Comparison of ENCODE assay signal across 10 mouse cellular contexts in the genomic region with DNA sequence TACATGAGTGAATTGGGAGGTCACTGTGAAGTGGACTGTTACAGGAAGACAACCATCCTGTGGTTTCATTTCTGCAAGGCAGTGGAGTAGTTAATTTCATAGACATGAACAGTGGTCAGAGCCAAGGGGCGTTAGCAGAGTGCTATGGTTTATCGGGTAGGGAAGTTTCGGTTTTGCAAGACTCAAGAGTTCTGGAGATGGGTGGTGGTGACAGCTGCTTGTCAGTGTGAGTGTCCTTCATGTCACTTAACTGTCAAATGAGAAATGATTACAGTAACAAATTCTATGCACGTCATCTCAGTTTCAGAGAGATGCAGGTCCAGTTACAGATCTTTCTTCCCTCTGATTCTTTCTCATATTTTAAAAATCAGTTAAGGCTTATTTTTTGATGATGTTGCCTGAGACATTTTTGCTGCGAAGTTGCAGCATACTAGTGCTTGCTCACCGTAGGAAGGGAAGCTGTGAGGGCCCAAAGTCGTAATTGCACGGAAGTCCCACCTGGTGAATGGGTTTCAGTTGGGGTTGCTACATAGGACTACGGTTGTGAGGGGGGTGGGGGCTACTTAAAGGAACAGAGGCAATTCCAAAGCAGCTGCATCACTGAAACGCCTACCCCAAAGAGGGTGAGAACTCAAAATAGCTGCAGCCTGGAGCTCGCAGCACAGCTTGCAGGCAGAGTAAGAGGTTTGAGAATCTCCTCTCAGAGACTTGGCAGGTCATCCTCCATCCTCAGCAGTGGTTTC. TPM values are rescaled to one million over a fixed set of nuclear protein-coding genes. Genes with fewer than 3 reads are reported as not detected.
DNase-seq lines count a peak whose midpoint lies in the region; ATAC-seq lines count a peak whose summit lies in the region.
"Had no signal": no experiment of that assay in that cellular context is flagged by ENCODE, and none has a peak within 500 bp of the region (broad histone marks: within the 10 kb centered on the region; RNA-seq: fewer than 3 reads in every experiment).

No protein-coding gene starts in this region.

- WGBS in heart, embryonic 14.5 days: 33% methylated on average over 11 of the region's 11 CpGs
- 74% methylated on average over 11 of the region's 11 CpGs for WGBS in stomach, embryonic 16.5 days
- 77% methylated on average over 11 of the region's 11 CpGs for WGBS in limb, embryonic 10.5 days

- H3K4me2 ChIP-seq in heart, embryonic 14.5 days (ENCODE audit: low read length): peak overlapping the region; percentile 50
- H3K4me2 ChIP-seq in stomach, embryonic 16.5 days (ENCODE audit: low read depth, low read length): 0 out of 2 replicates have a peak overlapping the region, but pooled peaks have one; percentile 10
- H3K4me2 ChIP-seq: hindbrain, embryonic 13.5 days had no signal

- H3K27me3 ChIP-seq in heart, embryonic 14.5 days (ENCODE audit: control insufficient read depth, insufficient read depth, low read length): no peaks in the 10 kb centered on the region
- no peaks in the 10 kb centered on the region for H3K27me3 ChIP-seq in stomach, embryonic 16.5 days (ENCODE audit: control insufficient read depth, insufficient read depth, low read length)
- H3K27me3 ChIP-seq in limb, embryonic 10.5 days (ENCODE audit: low read depth, poor library complexity, severe bottlenecking): no peaks in the 10 kb centered on the region
- H3K27me3 ChIP-seq: hindbrain, embryonic 13.5 days had no signal

- H3K36me3 ChIP-seq in heart, embryonic 14.5 days (ENCODE audit: control insufficient read depth, insufficient read depth, low read length): no peaks in the 10 kb centered on the region
- no peaks in the 10 kb centered on the region for H3K36me3 ChIP-seq in stomach, embryonic 16.5 days (ENCODE audit: control insufficient read depth, insufficient read depth, low read length)
- no peaks in the 10 kb centered on the region for H3K36me3 ChIP-seq in limb, embryonic 10.5 days
- H3K36me3 ChIP-seq: hindbrain, embryonic 13.5 days had no signal

- peaks cover 4 to 20% of the 10 kb centered on the region in 2 experiments for H3K4me1 ChIP-seq in heart, embryonic 14.5 days (ENCODE audit: control insufficient read depth in 2 of 2, insufficient read depth in 2 of 2, low read length in 2 of 2)
- no peaks in the 10 kb centered on the region for H3K4me1 ChIP-seq in stomach, embryonic 16.5 days (ENCODE audit: control insufficient read depth, insufficient read depth, low read length)
- H3K4me1 ChIP-seq in limb, embryonic 10.5 days: no peaks in the 10 kb centered on the region

- no peak for DNase-seq in heart, postnatal 4 days
- peak; percentile 16 for DNase-seq in lung, postnatal 10 days
- DNase-seq in limb, embryonic 10.5 days (ENCODE audit: low spot score): no peak
- no peak for DNase-seq in ovary, postnatal 36 days (ENCODE audit: low spot score)
- no peak for DNase-seq in embryo, embryonic 10 days (ENCODE audit: low spot score)

- ATAC-seq in heart, embryonic 14.5 days (ENCODE audit: insufficient number of reproducible peaks, insufficient read depth, low FRiP score, low read depth): no peak
- ATAC-seq in activated CD4-positive, CD25-positive, alpha-beta regulatory T cell, adult 4 months: peak; percentile 74
- ATAC-seq in stomach, embryonic 16.5 days (ENCODE audit: insufficient read depth, low FRiP score): no peak

- 0 out of 2 replicates have a peak, but pooled peaks cover 5% of the 10 kb centered on the region for H3K9me3 ChIP-seq in heart, embryonic 14.5 days (ENCODE audit: control insufficient read depth, low read length)
- no peaks in the 10 kb centered on the region for H3K9me3 ChIP-seq in stomach, embryonic 16.5 days (replicated peaks; ENCODE audit: control insufficient read depth, low read length)
- no peaks in the 10 kb centered on the region for H3K9me3 ChIP-seq in limb, embryonic 10.5 days (replicated peaks)
- H3K9me3 ChIP-seq: hindbrain, embryonic 13.5 days had no signal

- peak overlapping the region; percentile 6 to 17; a peak in 2 of 4 replicates for H3K4me3 ChIP-seq in heart, embryonic 14.5 days (ENCODE audit: control insufficient read depth in 1 of 2, insufficient read depth in 1 of 2, low read depth in 1 of 2, low read length in 2 of 2)
- H3K4me3 ChIP-seq in stomach, embryonic 16.5 days (replicated peaks; ENCODE audit: low read length): no peak overlapping the region
- H3K4me3 ChIP-seq in limb, embryonic 10.5 days: no peak overlapping the region
- H3K4me3 ChIP-seq: hindbrain, embryonic 13.5 days had no signal

- H3K27ac ChIP-seq in heart, embryonic 14.5 days (replicated peaks in 1 of 2; ENCODE audit: control insufficient read depth in 1 of 2, insufficient read depth in 1 of 2, low read depth in 2 of 2, low read length in 2 of 2): no peak overlapping the region
- H3K27ac ChIP-seq in stomach, embryonic 16.5 days (ENCODE audit: low read length): no peak overlapping the region
- H3K27ac ChIP-seq in limb, embryonic 10.5 days: no peak overlapping the region
- H3K27ac ChIP-seq: hindbrain, embryonic 13.5 days had no signal

- H3K9ac ChIP-seq in heart, embryonic 14.5 days (ENCODE audit: low read length): peak overlapping the region; percentile 16; the same call in 1 of the 2 replicates
- H3K9ac ChIP-seq in stomach, embryonic 16.5 days (ENCODE audit: low read length): no peak overlapping the region
- H3K9ac ChIP-seq: hindbrain, embryonic 13.5 days had no signal

RNA-seq across cellular contexts. Expression of a gene that starts 46.7 kb away (rescaled TPM):
- polyA plus RNA-seq in heart, embryonic 14.5 days (2014; fragmentation: Nextera tagmentation; extraction: Ambion mirVana): 32.0 and 34.4 TPM in 2 replicates
- 10 to 100 TPM; 20.7 to 24.4 TPM for total RNA-seq in heart, postnatal 4 days (2021)
- 1 to 10 TPM; 1.7 to 4.2 TPM for polyA plus RNA-seq in activated CD4-positive, CD25-positive, alpha-beta regulatory T cell, adult 4 months (2017; shearing (Covaris generic))
- polyA plus RNA-seq in stomach, embryonic 16.5 days (2015; fragmentation: Nextera tagmentation; extraction: Ambion mirVana): 23.9 and 26.0 TPM in 2 replicates
- polyA plus RNA-seq in limb, embryonic 10.5 days (2016; fragmentation: Nextera tagmentation; extraction: Ambion mirVana): 25.4 and 25.6 TPM in 2 replicates
- total RNA-seq: MEL had no signal

Comparison
In these comparisons a context has a peak if more than half of its experiments do, and no peak if none do; other contexts are left out.
1. H3K4me3 ChIP-seq: peak in heart, embryonic 14.5 days (2 of 2); none in stomach, embryonic 16.5 days (single experiment) and limb, embryonic 10.5 days (single experiment).